Mouse (Mus musculus): ENCODE results near the gene Fst. TPM values are rescaled to one million over a fixed set of nuclear protein-coding genes. Genes with fewer than 3 reads are reported as not detected.

Fst gene
- polyA plus RNA-seq, 1 experiment = 4.4 TPM

DNA sequence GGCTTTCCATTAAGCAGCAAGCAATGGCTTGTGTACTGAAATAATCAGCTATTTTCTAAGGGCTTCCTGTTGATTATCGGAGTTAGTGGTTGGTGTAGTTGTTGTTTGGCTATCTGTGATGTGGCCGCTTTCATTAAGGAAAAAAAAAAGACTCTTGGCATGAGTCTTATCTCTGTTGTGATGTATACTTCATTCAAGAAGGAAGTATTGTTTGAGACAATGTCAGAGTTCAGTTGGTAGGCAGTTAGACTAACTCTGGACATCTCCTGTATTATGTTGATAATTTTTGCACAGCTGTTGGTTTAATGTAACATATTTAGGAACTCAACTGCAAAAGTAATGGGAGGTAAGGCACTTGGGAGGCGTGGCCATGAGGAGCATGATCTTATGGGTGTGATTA is 6.1 kb upstream of the Fst start:
- Histone ChIP-seq H3K4me1 (ENCODE audit: control insufficient read depth, insufficient read depth, insufficient read length, low read length) (peaks cover 4% of the 10 kb centered on the region; the same call in 1 of the 2 replicates), H3K27me3 (ENCODE audit: control insufficient read depth, insufficient read depth, low read length) (peaks cover 12% of the 10 kb centered on the region), H3K27ac (ENCODE audit: insufficient read depth, low read depth, low read length) (no peak overlapping the region), H3K36me3 (ENCODE audit: control insufficient read depth, insufficient read depth, low read length) (no peaks in the 10 kb centered on the region), H3K4me3 (ENCODE audit: low read depth, low read length) (no peak overlapping the region)
- WGBS = 28% methylated on average over 3 of the region's 3 CpGs
- TF ChIP-seq POLR2A (IDR thresholded peaks at IDR 0.05; ENCODE audit: low read depth, low read length) (no peak), CTCF (IDR thresholded peaks at IDR 0.05; ENCODE audit: extremely low read depth, insufficient read length, insufficient replicate concordance, low read depth, low read length) (no peak)

DNA sequence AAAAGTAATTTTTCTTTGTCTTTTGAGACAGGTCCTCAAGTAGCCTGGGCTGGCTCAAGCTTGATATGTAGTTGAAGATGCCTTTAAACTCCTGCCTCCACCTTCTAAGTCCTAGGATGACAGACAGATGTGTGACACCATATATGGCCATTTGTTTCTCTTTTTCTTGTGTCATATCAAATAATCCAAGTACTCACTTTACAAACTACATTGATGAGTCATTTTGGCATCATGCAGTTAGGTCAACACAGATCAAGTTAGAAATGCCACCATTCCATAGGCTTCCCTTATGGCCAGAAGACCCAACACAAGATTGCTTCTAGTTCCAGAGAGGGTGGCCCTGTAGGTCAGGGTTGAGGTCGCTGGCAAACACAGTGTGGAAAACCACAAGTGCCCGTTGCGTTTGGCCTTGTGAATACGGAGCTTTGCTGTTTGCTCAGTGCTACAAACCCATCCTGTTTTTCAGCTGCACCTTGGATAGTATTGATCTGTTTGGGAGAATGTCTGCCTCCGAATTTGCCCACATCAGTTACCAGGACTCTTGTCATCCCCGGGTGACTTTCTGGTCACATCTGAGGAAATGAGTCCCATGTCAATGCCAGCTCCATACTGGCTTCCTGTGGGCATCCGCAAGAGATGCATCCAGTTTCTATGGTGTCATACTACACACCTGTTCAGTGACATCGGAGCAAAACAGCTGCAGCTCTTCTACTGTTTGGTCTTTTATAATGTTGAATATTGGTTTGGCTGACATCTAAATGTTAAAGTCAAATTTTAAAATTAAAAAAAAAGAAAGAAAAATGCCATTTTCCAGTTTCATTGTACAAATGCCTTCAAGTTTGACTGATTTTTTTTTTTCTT is 4.0 kb upstream of the Fst start:
- Histone ChIP-seq H3K27me3 (ENCODE audit: control insufficient read depth, insufficient read depth, low read length) (peaks cover 32% of the 10 kb centered on the region), H3K4me3 (ENCODE audit: low read depth, low read length) (no peak overlapping the region), H3K27ac (ENCODE audit: insufficient read depth, low read depth, low read length) (no peak overlapping the region), H3K4me1 (ENCODE audit: control insufficient read depth, insufficient read depth, insufficient read length, low read length) (peaks cover 4% of the 10 kb centered on the region; the same call in 1 of the 2 replicates), H3K36me3 (ENCODE audit: control insufficient read depth, insufficient read depth, low read length) (no peaks in the 10 kb centered on the region)
- 63% methylated on average over 8 of the region's 8 CpGs for WGBS
- no peak for TF ChIP-seq POLR2A (IDR thresholded peaks at IDR 0.05; ENCODE audit: low read depth, low read length)
- no peak for TF ChIP-seq CTCF (IDR thresholded peaks at IDR 0.05; ENCODE audit: extremely low read depth, insufficient read length, insufficient replicate concordance, low read depth, low read length)

DNA sequence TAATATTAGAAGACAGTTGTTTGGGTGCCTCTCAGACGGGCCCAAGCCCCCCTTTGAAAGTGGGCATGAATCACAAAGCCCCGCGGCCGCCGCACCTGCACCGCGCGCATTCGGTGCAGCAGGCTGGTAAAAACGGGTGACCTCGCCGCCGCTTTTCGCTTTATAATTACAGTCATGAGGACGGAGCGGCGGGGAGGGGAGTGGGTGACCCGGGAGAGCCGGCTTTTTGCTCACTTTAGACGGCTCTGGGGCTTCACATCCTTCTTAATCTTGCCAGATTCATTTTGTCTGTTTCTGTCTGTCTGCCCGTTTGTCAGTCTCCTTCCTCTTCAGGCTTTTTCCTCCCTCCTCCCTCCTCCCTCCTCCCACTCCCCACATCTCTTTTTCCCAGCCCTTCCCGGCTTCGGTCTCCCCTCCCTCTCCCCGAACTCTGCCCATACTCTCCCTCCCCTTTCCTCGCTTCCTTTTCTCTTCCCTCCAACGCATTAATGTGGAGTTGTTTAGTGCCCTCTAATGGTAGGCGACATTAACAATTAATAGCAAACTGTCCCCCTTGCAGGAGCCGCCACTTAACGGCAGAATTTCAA is 1.6 kb upstream of the Fst start:
- no peaks in the 10 kb centered on the region for H3K36me3 ChIP-seq (ENCODE audit: control insufficient read depth, insufficient read depth, low read length)
- WGBS = 2% methylated on average over 29 of the region's 29 CpGs
- peaks cover 12% of the 10 kb centered on the region for H3K4me1 ChIP-seq (ENCODE audit: control insufficient read depth, insufficient read depth, insufficient read length, low read length)

DNA sequence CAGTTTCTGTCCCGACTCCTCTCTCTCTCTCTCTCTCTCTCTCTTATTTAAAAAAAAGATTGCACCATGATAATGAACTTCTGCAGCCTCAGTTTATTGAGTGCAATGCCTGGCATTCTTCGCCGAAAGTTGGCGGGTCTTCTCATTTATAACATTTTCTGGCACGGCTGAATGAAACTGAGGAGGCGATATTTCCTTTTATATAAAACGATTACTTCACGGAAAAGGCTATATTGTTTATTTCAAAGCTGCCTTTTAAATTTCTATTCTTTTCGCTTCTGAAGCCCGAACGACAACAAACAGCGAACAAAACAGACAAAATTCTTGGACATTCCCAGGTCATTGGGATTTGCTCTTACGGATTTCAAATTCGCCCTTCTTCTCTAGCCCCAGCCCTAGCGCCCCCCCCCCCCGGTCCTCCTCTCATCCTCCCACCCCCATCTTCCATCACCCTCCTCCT is 980 bp upstream of the Fst start:
- no peak overlapping the region for H3K27ac ChIP-seq (ENCODE audit: insufficient read depth, low read depth, low read length)
- H3K27me3 ChIP-seq (ENCODE audit: control insufficient read depth, insufficient read depth, low read length) = peaks cover 56% of the 10 kb centered on the region

More for the DNA sequence above, 1.6 kb upstream of the Fst start:
- Histone ChIP-seq H3K27ac (ENCODE audit: insufficient read depth, low read depth, low read length) (no peak overlapping the region), H3K4me3 (ENCODE audit: low read depth, low read length) (peak overlapping the region; percentile 60), H3K27me3 (ENCODE audit: control insufficient read depth, insufficient read depth, low read length) (peaks cover 53% of the 10 kb centered on the region)
- TF ChIP-seq POLR2A (IDR thresholded peaks at IDR 0.05; ENCODE audit: low read depth, low read length) (no peak), CTCF (IDR thresholded peaks at IDR 0.05; ENCODE audit: extremely low read depth, insufficient read length, insufficient replicate concordance, low read depth, low read length) (peak; percentile 36; the same call in 1 of the 2 replicates)

DNA sequence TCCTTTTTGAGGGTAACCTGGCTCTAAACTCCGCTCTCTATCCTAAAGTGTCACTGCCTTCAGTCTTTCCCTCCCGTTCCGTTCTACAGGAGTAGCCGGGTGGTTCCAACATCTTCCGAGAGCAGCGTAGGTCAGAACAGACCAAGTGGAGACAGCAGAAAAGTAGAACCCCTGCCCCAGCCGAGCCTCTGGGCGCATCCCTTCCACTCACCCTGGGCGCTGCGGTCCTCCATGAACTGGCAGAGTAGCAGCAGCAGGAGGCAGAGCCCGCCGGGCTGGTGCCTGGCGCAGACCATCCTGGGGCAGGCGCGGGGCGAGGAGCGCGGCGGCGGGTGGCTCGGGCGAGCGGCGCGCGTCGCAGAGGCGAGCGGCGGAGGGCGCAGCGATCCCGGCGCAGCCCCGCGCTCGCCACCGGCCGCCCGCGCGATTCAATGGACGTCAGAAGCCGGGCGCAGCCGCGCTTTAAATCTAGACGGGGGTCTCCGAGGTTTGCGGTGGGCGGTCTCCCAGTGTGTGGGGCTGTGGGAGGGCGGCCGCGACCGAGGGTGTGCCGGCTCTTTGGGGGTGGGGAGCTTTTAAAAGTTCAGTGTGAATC is 363 bp downstream of the Fst start:
- Histone ChIP-seq H3K27ac (ENCODE audit: insufficient read depth, low read depth, low read length) (no peak overlapping the region), H3K4me3 (ENCODE audit: low read depth, low read length) (peak overlapping the region; percentile 56), H3K27me3 (ENCODE audit: control insufficient read depth, insufficient read depth, low read length) (peaks cover 60% of the 10 kb centered on the region), H3K36me3 (ENCODE audit: control insufficient read depth, insufficient read depth, low read length) (no peaks in the 10 kb centered on the region), H3K4me1 (ENCODE audit: control insufficient read depth, insufficient read depth, insufficient read length, low read length) (peaks cover 9% of the 10 kb centered on the region)
- under 1% methylated on average over 56 of the region's 56 CpGs for WGBS
- TF ChIP-seq POLR2A (IDR thresholded peaks at IDR 0.05; ENCODE audit: low read depth, low read length) (no peak), CTCF (IDR thresholded peaks at IDR 0.05; ENCODE audit: extremely low read depth, insufficient read length, insufficient replicate concordance, low read depth, low read length) (no peak)

More for the DNA sequence above, 980 bp upstream of the Fst start:
- TF ChIP-seq CTCF (IDR thresholded peaks at IDR 0.05; ENCODE audit: extremely low read depth, insufficient read length, insufficient replicate concordance, low read depth, low read length) (no peak), POLR2A (IDR thresholded peaks at IDR 0.05; ENCODE audit: low read depth, low read length) (no peak)
- Histone ChIP-seq H3K4me1 (ENCODE audit: control insufficient read depth, insufficient read depth, insufficient read length, low read length) (peaks cover 9% of the 10 kb centered on the region), H3K36me3 (ENCODE audit: control insufficient read depth, insufficient read depth, low read length) (no peaks in the 10 kb centered on the region), H3K4me3 (ENCODE audit: low read depth, low read length) (peak overlapping the region; percentile 56)
- WGBS = under 1% methylated on average over 16 of the region's 16 CpGs

DNA sequence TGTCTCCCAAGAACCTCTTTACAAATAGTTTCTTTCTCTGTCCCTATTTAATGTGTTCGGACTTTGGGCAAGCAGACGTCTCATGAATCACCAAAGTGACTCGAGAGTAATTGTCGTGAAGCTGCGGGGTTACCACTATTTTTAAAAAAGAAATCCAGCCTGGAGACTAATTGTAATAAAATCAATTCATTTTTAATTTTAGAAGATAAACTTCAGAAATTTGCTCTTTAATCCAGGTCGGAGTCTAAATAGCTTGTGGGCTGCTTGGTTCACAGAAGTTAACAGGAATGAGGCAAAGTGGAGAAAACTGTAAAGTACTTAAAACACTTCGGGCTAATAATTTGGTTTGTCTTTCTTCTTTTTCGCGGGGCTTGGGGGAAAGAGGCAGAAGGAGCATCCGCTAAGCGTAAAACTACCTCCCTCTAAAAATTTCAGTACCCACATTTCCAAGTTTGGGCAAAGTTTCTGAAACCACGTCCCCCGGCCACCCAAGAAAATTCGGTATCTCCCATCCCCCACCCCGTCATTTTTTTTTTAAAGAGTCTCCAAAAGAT is 1.1 kb downstream of the Fst start:
- no peak overlapping the region for H3K27ac ChIP-seq (ENCODE audit: insufficient read depth, low read depth, low read length)
- peak overlapping the region; percentile 64 for H3K4me3 ChIP-seq (ENCODE audit: low read depth, low read length)
- peaks cover 9% of the 10 kb centered on the region for H3K4me1 ChIP-seq (ENCODE audit: control insufficient read depth, insufficient read depth, insufficient read length, low read length)
- TF ChIP-seq CTCF (IDR thresholded peaks at IDR 0.05; ENCODE audit: extremely low read depth, insufficient read length, insufficient replicate concordance, low read depth, low read length) (no peak), POLR2A (IDR thresholded peaks at IDR 0.05; ENCODE audit: low read depth, low read length) (no peak)
- no peaks in the 10 kb centered on the region for H3K36me3 ChIP-seq (ENCODE audit: control insufficient read depth, insufficient read depth, low read length)
- 4% methylated on average over 15 of the region's 15 CpGs for whole genome bisulfite sequencing
- peaks cover 60% of the 10 kb centered on the region for H3K27me3 ChIP-seq (ENCODE audit: control insufficient read depth, insufficient read depth, low read length)

Measured in small intestine, adult 2 months (tissue).